Mouse (Mus musculus): ENCODE measurements around the gene Tbcb. TPM values are rescaled to one million over a fixed set of nuclear protein-coding genes. Genes with fewer than 3 reads are reported as not detected.
"Not testable (repeated sequence)": the region's sequence is repeated elsewhere in the genome, so short reads cannot be mapped to it uniquely, and the experiment has no call there.

Gene Tbcb
- 100 to 1,000 TPM; 115 to 136 TPM for total RNA-seq (2021)

GRCm38 (mm10) chr7:30231669-30232454, at the start of gene Tbcb, which contains the start of gene Polr2i:
Gene Tbcb, minus strand, starts transcription at chr7:30232272.
Gene Polr2i, plus strand, starts transcription at chr7:30231948.
- DNase-seq (ENCODE audit: extremely low spot score in 1 of 2, low spot score in 1 of 2): peak; percentile 96 to 98

- no peak for DNase-seq (ENCODE audit: extremely low spot score in 1 of 2, low spot score in 1 of 2)
Observed at GRCm38 (mm10) chr7:30281522-30281921, 49.5 kb upstream of the Tbcb start.

- DNase-seq (ENCODE audit: extremely low spot score in 1 of 2, low spot score in 1 of 2): peak; percentile 70
Observed at GRCm38 (mm10) chr7:30280670-30281138, 48.6 kb upstream of the Tbcb start.

- peak; percentile 79 for DNase-seq (ENCODE audit: extremely low spot score in 1 of 2, low spot score in 1 of 2)
Observed at GRCm38 (mm10) chr7:30279951-30280669, 48.0 kb upstream of the Tbcb start, which contains the start of the genes Thap8 and Wdr62. Gene Thap8, plus strand, starts transcription at chr7:30280094. Gene Wdr62, minus strand, starts transcription at chr7:30280419.

GRCm38 (mm10) chr7:30279536-30279935, 47.5 kb upstream of the Tbcb start:
- DNase-seq (ENCODE audit: extremely low spot score in 1 of 2, low spot score in 1 of 2): no peak

GRCm38 (mm10) chr7:30278911-30279310, 46.8 kb upstream of the Tbcb start:
- DNase-seq (ENCODE audit: extremely low spot score in 1 of 2, low spot score in 1 of 2): no peak

- DNase-seq (ENCODE audit: extremely low spot score in 1 of 2, low spot score in 1 of 2): no peak
Observed at GRCm38 (mm10) chr7:30274383-30274782, 42.3 kb upstream of the Tbcb start.

DNA sequence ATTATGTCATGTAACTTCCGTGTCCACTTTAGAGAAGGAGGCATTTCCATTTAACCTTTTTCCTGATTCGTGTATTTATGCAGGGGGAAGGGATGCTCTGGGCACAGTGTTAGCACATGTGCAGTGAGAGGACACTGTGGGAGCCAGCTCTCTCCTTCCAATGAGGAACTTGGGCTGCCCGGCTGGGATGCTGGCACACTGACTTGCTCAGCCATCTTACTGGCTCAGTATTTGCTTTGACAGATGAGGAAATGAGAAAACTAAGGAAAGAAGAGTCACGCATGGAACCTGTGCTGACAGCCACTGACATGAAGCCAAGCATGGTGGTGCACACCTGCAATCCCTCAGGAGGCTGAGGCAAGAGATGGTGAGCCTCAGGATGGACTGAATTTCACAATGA, 37.6 kb upstream of the Tbcb start:
- no peak for DNase-seq (ENCODE audit: extremely low spot score in 1 of 2, low spot score in 1 of 2)

DNA sequence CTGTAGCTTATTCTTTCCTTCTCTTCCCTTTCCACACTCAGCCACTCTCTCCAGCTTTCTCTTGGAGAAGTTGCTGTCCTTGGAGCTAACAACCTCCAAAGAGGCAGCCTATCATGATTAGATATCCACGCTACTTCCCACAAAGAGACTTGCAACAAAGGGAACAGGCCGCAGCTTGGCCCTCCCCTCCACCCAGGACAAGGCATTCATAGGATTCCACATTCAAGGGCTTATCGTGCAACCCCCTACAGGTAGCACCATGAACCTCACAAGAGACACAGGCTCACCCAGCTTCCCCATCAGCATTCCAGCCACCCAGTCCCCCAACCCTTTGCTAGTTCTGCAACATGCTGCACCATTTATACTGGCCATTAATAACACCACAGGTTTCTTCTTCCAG, 34.7 kb upstream of the Tbcb start:
- DNase-seq (ENCODE audit: extremely low spot score in 1 of 2, low spot score in 1 of 2): no peak

- no peak for DNase-seq (ENCODE audit: extremely low spot score in 1 of 2, low spot score in 1 of 2)
Observed at GRCm38 (mm10) chr7:30265935-30266334, 33.9 kb upstream of the Tbcb start.

- DNase-seq (ENCODE audit: extremely low spot score in 1 of 2, low spot score in 1 of 2): no peak
Observed at GRCm38 (mm10) chr7:30265531-30265930, 33.5 kb upstream of the Tbcb start.

- DNase-seq (ENCODE audit: extremely low spot score in 1 of 2, low spot score in 1 of 2): no peak
Observed at GRCm38 (mm10) chr7:30265041-30265440, 33.0 kb upstream of the Tbcb start.

GRCm38 (mm10) chr7:30251956-30252954, 20.2 kb upstream of the Tbcb start:
- no peak for DNase-seq (ENCODE audit: extremely low spot score in 1 of 2, low spot score in 1 of 2)

- not testable (repeated sequence) for DNase-seq (ENCODE audit: extremely low spot score in 1 of 2, low spot score in 1 of 2)
Observed at GRCm38 (mm10) chr7:30237374-30237773, 5.3 kb upstream of the Tbcb start.

DNA sequence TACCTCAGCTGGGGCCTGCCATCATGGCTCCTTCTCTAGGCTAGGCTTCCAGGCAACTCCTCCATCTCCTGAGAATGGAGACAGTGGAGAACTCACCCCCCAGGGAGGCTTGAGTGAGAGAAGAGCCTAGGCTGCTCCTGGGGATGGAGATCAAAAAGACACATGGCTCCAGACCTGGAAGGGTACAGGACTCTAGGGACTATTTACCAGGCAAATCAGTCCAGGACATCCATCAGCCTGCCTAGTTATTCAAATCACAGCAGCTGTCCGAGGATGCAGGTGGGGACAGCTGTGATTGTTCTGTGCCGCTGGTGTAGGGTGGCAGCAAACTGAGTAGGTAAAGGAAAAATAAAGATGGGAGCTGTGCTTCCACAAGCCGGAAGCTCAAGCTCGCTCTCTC, 3.6 kb upstream of the Tbcb start, which contains the start of gene Ovol3:
Gene Ovol3 (minus strand): TSS at position 101 of the 400 bp plus-strand sequence.
- DNase-seq (ENCODE audit: extremely low spot score in 1 of 2, low spot score in 1 of 2): no peak

- DNase-seq (ENCODE audit: extremely low spot score in 1 of 2, low spot score in 1 of 2): no peak
Observed at GRCm38 (mm10) chr7:30235091-30235490, 3.0 kb upstream of the Tbcb start.

DNA sequence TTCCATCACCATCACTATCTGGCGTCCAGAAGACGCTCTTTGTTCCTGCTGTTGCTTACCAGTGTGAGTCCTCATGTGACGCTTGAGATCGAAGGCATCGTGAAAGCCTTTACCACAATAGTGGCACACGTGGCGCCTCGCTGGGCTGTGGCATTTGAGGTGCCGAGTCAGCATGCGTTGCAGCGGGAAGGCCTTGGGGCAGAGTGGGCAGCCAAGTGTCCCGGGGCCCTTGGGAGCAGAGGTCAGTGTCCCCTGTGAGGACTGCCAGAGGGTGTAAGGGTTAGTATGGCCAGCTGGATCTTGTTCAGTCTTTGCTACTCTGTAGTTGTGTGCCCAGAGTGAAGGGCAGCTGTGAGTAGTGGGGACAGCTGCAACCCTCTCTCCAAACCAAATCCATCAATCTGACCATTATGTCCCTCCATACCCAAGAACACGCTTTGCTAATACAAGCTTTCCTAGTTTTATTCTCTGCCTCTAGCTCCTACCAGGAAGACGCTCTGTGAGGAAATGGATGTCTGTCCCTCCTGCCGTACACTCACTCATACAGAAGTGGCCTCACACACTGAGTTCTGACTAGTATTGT, 2.3 kb upstream of the Tbcb start:
- no peak for DNase-seq (ENCODE audit: extremely low spot score in 1 of 2, low spot score in 1 of 2)

GRCm38 (mm10) chr7:30233387-30233786, 1.3 kb upstream of the Tbcb start:
- no peak for DNase-seq (ENCODE audit: extremely low spot score in 1 of 2, low spot score in 1 of 2)

DNA sequence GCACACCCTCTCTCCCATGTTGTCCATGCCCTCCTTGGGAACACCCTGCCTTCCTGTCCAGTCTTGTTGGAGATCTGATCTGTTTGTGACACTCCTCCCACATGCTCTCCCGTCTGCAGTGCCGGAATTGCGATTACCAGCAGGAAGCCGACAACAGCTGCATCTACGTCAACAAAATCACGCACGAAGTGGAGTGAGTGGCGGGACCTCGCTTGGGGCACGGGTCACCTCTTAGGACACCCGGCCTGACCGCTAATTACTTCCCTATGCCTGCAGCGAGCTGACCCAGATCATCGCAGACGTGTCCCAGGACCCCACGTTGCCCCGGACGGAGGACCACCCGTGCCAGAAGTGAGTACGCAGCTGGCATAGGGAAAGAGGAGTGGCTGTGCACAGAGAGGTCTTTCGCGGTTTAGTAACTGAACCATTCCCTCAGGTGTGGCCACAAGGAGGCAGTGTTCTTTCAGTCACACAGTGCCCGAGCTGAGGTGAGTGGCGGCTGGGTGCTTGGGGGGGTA, 618 bp upstream of the Tbcb start:
- peak; percentile 15 to 49 for DNase-seq (ENCODE audit: extremely low spot score in 1 of 2, low spot score in 1 of 2)

GRCm38 (mm10) chr7:30231328-30231668, 774 bp downstream of the Tbcb start:
- no peak for DNase-seq (ENCODE audit: extremely low spot score in 1 of 2, low spot score in 1 of 2)
